Mouse (Mus musculus) bone marrow, adult 2 months (tissue): ENCODE results near the gene Arglu1. TPM values are rescaled to one million over a fixed set of nuclear protein-coding genes. Genes with fewer than 3 reads are reported as not detected.

Experiments used
- H3K27ac ChIP-seq: fragments of 200-500 bp; 2 replicates; pipeline ENCODE4 v1.5.1; 2012; ENCODE audit warnings: low read depth, mild to moderate bottlenecking, control low read depth, inconsistent platforms, low read length; ENCODE audit not compliant: control insufficient read depth, poor library complexity, insufficient read depth
- H3K4me1 ChIP-seq: fragments of 200-500 bp; 2 replicates; pipeline ENCODE4 v1.6.1; 2011; ENCODE audit warnings: low read length; ENCODE audit not compliant: control insufficient read depth, insufficient read depth
- H3K4me3 ChIP-seq: fragments of 200-500 bp; replicated peaks from 2 replicates; pipeline ENCODE3; 2011; ENCODE audit warnings: mild to moderate bottlenecking, low read depth, low read length, control low read depth; ENCODE audit not compliant: control insufficient read depth
- CTCF ChIP-seq: fragments of 200-500 bp; IDR thresholded peaks from 2 replicates; pipeline ENCODE4 v1.5.1; 2011; ENCODE audit warnings: low read length, control low read depth; ENCODE audit not compliant: control insufficient read depth, insufficient read depth
- POLR2A ChIP-seq: fragments of 200-500 bp; IDR thresholded peaks from 2 replicates; pipeline ENCODE4 v1.6.1; 2011; ENCODE audit warnings: low read depth, mild to moderate bottlenecking, control low read depth, low read length, borderline replicate concordance; ENCODE audit not compliant: control insufficient read depth
- WGBS: fragments of 180-500 bp; shearing (Covaris S2); methylation state at CpG from one replicate; pipeline ENCODE4 v1.1.7; 2018; 5-methylcytosine and 5-hydroxymethylcytosine counted together
- polyA plus RNA-seq: library from polyadenylated mRNA; stranded (reverse); fragments of >200 nt; gene quantifications from 2 replicates; pipeline ENCODE4 v1.2.4, GENCODE M21; 2011; ENCODE audit warnings: low replicate concordance; ENCODE audit not compliant: missing spikeins, insufficient read depth, insufficient read length

Gene Arglu1
- polyA plus RNA-seq, result 122 and 172 TPM in 2 replicates

GRCm38 (mm10) chr8:8690146-8691092 lies at the start of gene Arglu1:
Arglu1 (minus strand) TSS chr8:8690521.
- WGBS, result under 1% methylated on average over 80 of the region's 81 CpGs

GRCm38 (mm10) chr8:8737271-8737670 lies 47.0 kb upstream of the Arglu1 start:
- WGBS, result 76% methylated on average over 3 of the region's 3 CpGs

More at GRCm38 (mm10) chr8:8690146-8691092, at the start of gene Arglu1:
- peak within 1 kb of the TSS; percentile 100 for H3K4me3 ChIP-seq
- H3K4me1 ChIP-seq, result peaks cover 1% of the 10 kb centered on the region; the same call in 1 of the 2 replicates
- peak; percentile 89 for TF ChIP-seq POLR2A
- TF ChIP-seq CTCF, result no peak
- peak within 1 kb of the TSS; percentile 95 for H3K27ac ChIP-seq

GRCm38 (mm10) chr8:8736826-8737225 lies 46.5 kb upstream of the Arglu1 start:
- H3K4me3 ChIP-seq, result no peak overlapping the region
- TF ChIP-seq CTCF (no peak), POLR2A (no peak)
- 87% methylated on average over 8 of the region's 8 CpGs for WGBS
- H3K27ac ChIP-seq, result no peak overlapping the region
- H3K4me1 ChIP-seq, result no peaks in the 10 kb centered on the region

More at GRCm38 (mm10) chr8:8737271-8737670, 47.0 kb upstream of the Arglu1 start:
- Histone ChIP-seq H3K4me1 (no peaks in the 10 kb centered on the region), H3K4me3 (no peak overlapping the region), H3K27ac (no peak overlapping the region)
- TF ChIP-seq CTCF (no peak), POLR2A (no peak)

GRCm38 (mm10) chr8:8733804-8734203 lies 43.5 kb upstream of the Arglu1 start:
- no peak overlapping the region for H3K27ac ChIP-seq
- H3K4me3 ChIP-seq, result no peak overlapping the region
- no peaks in the 10 kb centered on the region for H3K4me1 ChIP-seq
- TF ChIP-seq POLR2A (no peak), CTCF (peak; percentile 59)
- 18% methylated on average over 4 of the region's 4 CpGs for WGBS

GRCm38 (mm10) chr8:8728643-8729042 lies 38.3 kb upstream of the Arglu1 start:
- H3K4me1 ChIP-seq, result no peaks in the 10 kb centered on the region
- no peak for TF ChIP-seq CTCF
- TF ChIP-seq POLR2A, result no peak
- H3K4me3 ChIP-seq, result no peak overlapping the region
- no peak overlapping the region for H3K27ac ChIP-seq
- 85% methylated on average over 2 of the region's 2 CpGs for WGBS

GRCm38 (mm10) chr8:8726547-8726946 lies 36.2 kb upstream of the Arglu1 start:
- Histone ChIP-seq H3K27ac (no peak overlapping the region), H3K4me1 (no peaks in the 10 kb centered on the region), H3K4me3 (no peak overlapping the region)
- TF ChIP-seq CTCF, result no peak
- TF ChIP-seq POLR2A, result no peak
- WGBS, result 64% methylated on average over 2 of the region's 2 CpGs

GRCm38 (mm10) chr8:8704813-8705212 lies 14.5 kb upstream of the Arglu1 start:
- no peak for TF ChIP-seq POLR2A
- no peak for TF ChIP-seq CTCF
- no peaks in the 10 kb centered on the region for H3K4me1 ChIP-seq
- 53% methylated on average over 9 of the region's 9 CpGs for WGBS
- no peak overlapping the region for H3K4me3 ChIP-seq
- no peak overlapping the region for H3K27ac ChIP-seq

GRCm38 (mm10) chr8:8703668-8704067 lies 13.3 kb upstream of the Arglu1 start:
- H3K4me1 ChIP-seq, result no peaks in the 10 kb centered on the region
- H3K27ac ChIP-seq, result no peak overlapping the region
- no peak overlapping the region for H3K4me3 ChIP-seq
- 42% methylated on average over 2 of the region's 2 CpGs for WGBS
- TF ChIP-seq POLR2A (no peak), CTCF (no peak)
